Mouse (Mus musculus): Measurements from ENCODE around the gene Zdhhc22. TPM values are rescaled to one million over a fixed set of nuclear protein-coding genes. Genes with fewer than 3 reads are reported as not detected.

Zdhhc22 gene
- polyA plus RNA-seq, 1 experiment = not detected

DNA sequence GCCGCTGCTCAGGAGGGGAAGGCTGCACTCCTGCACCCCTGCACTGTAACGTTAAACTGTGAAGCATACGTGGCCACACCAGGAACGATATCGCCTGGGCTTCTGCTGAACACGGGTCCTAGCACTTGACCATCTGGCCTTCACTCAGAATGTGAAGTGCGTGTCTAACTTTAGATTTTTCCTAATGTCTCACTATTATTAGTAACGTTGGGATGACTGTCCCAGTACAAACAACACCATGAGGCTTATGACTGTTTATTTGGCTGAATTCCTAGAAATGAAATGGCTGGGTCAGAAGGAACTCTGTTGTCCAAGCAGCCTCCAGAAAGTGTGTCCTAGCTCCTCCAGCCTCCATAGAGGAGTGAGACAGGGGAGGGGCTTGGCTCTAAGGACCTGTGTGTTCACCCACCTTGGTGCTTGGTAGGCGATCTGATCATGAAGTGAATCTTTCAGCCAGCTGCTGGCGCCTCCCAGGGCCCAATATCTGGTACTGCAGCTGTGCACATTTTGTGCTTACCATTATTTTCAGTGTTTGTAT, 9.1 kb upstream of the Zdhhc22 start:
- Histone ChIP-seq H3K4me3 (replicated peaks; ENCODE audit: extremely low read depth, low read depth, low read length) (no peak overlapping the region), H3K4me1 (ENCODE audit: control insufficient read depth, insufficient read depth, low read length) (no peaks in the 10 kb centered on the region)
- DNase-seq = no peak
- 47% methylated on average over 10 of the region's 10 CpGs for WGBS
- TF ChIP-seq CTCF (IDR thresholded peaks at IDR 0.05; ENCODE audit: insufficient read depth, low read length) = peak; percentile 20; the same call in 1 of the 2 replicates
- no peak for TF ChIP-seq POLR2A (IDR thresholded peaks at IDR 0.05; ENCODE audit: borderline replicate concordance, extremely low read depth, low read depth, low read length)

- WGBS = 79% methylated on average over 4 of the region's 4 CpGs
- Histone ChIP-seq H3K4me3 (replicated peaks; ENCODE audit: extremely low read depth, low read depth, low read length) (no peak overlapping the region), H3K4me1 (ENCODE audit: control insufficient read depth, insufficient read depth, low read length) (no peaks in the 10 kb centered on the region)
- no peak for DNase-seq
- TF ChIP-seq CTCF (IDR thresholded peaks at IDR 0.05; ENCODE audit: insufficient read depth, low read length) (no peak), POLR2A (IDR thresholded peaks at IDR 0.05; ENCODE audit: borderline replicate concordance, extremely low read depth, low read depth, low read length) (no peak)
Measured at GRCm38 (mm10) chr12:86998699-86999098, 8.5 kb upstream of the Zdhhc22 start.

GRCm38 (mm10) chr12:86995931-86996330, 5.7 kb upstream of the Zdhhc22 start:
- 64% methylated on average over 6 of the region's 6 CpGs for WGBS
- Histone ChIP-seq H3K4me1 (ENCODE audit: control insufficient read depth, insufficient read depth, low read length) (no peaks in the 10 kb centered on the region), H3K4me3 (replicated peaks; ENCODE audit: extremely low read depth, low read depth, low read length) (no peak overlapping the region)
- TF ChIP-seq CTCF (IDR thresholded peaks at IDR 0.05; ENCODE audit: insufficient read depth, low read length) (no peak), POLR2A (IDR thresholded peaks at IDR 0.05; ENCODE audit: borderline replicate concordance, extremely low read depth, low read depth, low read length) (no peak)
- no peak for DNase-seq

- no peaks in the 10 kb centered on the region for H3K4me1 ChIP-seq (ENCODE audit: control insufficient read depth, insufficient read depth, low read length)
- no peak overlapping the region for H3K4me3 ChIP-seq (replicated peaks; ENCODE audit: extremely low read depth, low read depth, low read length)
- no peak for DNase-seq
- 55% methylated on average over 3 of the region's 3 CpGs for WGBS
- TF ChIP-seq CTCF (IDR thresholded peaks at IDR 0.05; ENCODE audit: insufficient read depth, low read length) = no peak
- TF ChIP-seq POLR2A (IDR thresholded peaks at IDR 0.05; ENCODE audit: borderline replicate concordance, extremely low read depth, low read depth, low read length) = no peak
Measured at GRCm38 (mm10) chr12:86994776-86995175, 4.5 kb upstream of the Zdhhc22 start.

GRCm38 (mm10) chr12:86994166-86994565, 3.9 kb upstream of the Zdhhc22 start:
- TF ChIP-seq CTCF (IDR thresholded peaks at IDR 0.05; ENCODE audit: insufficient read depth, low read length) (no peak), POLR2A (IDR thresholded peaks at IDR 0.05; ENCODE audit: borderline replicate concordance, extremely low read depth, low read depth, low read length) (no peak)
- 34% methylated on average over 4 of the region's 4 CpGs for WGBS
- no peak for DNase-seq
- Histone ChIP-seq H3K4me3 (replicated peaks; ENCODE audit: extremely low read depth, low read depth, low read length) (no peak overlapping the region), H3K4me1 (ENCODE audit: control insufficient read depth, insufficient read depth, low read length) (no peaks in the 10 kb centered on the region)

DNA sequence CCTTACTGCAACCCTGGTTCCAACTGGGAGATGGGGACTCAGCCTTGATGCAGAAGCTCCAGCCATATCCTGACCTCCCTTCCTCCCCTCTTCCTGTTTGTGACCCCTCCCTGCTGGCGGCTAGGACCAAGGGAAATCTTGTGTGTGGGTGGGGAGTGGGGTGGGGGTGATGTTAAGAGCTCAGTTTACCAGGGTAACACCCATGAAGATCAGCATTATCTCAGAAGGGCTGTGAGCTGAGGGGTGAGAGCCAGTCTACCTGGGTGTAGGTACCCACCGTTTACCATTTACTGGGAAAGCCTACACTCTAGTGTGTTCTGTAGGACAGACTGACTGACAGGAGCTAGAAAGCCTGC, 503 bp upstream of the Zdhhc22 start:
- no peak for DNase-seq
- H3K4me1 ChIP-seq (ENCODE audit: control insufficient read depth, insufficient read depth, low read length) = no peaks in the 10 kb centered on the region
- TF ChIP-seq POLR2A (IDR thresholded peaks at IDR 0.05; ENCODE audit: borderline replicate concordance, extremely low read depth, low read depth, low read length) = no peak
- no peak overlapping the region for H3K4me3 ChIP-seq (replicated peaks; ENCODE audit: extremely low read depth, low read depth, low read length)
- 43% methylated on average over 2 of the region's 2 CpGs for WGBS

DNA sequence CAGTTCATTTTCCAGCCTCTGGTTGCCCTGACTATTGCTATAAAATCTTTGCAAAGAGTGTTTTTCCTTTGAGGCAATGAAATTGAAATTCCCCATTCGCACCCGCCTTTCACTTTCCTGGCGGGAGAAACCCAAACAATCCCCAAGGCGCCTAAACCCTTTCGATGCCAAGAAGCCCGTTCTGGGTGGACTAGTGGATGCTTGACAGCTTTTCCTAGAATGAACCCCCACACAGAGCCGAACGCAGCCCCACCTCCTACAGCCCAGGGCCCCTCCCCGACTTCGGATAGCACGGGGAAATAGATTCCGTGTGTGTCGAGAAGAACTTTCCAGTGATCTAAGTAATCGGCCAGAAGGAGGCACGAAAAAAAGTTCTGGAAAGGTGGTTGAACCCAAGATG, 852 bp downstream of the Zdhhc22 start:
- no peaks in the 10 kb centered on the region for H3K4me1 ChIP-seq (ENCODE audit: control insufficient read depth, insufficient read depth, low read length)
- TF ChIP-seq POLR2A (IDR thresholded peaks at IDR 0.05; ENCODE audit: borderline replicate concordance, extremely low read depth, low read depth, low read length) (no peak), CTCF (IDR thresholded peaks at IDR 0.05; ENCODE audit: insufficient read depth, low read length) (no peak)
- WGBS = 7% methylated on average over 15 of the region's 15 CpGs
- DNase-seq = no peak
- no peak overlapping the region for H3K4me3 ChIP-seq (replicated peaks; ENCODE audit: extremely low read depth, low read depth, low read length)

GRCm38 (mm10) chr12:86988227-86988626, 2.0 kb downstream of the Zdhhc22 start:
- WGBS = 37% methylated on average over 16 of the region's 16 CpGs
- no peak overlapping the region for H3K4me3 ChIP-seq (replicated peaks; ENCODE audit: extremely low read depth, low read depth, low read length)
- DNase-seq = no peak
- no peak for TF ChIP-seq POLR2A (IDR thresholded peaks at IDR 0.05; ENCODE audit: borderline replicate concordance, extremely low read depth, low read depth, low read length)
- no peak for TF ChIP-seq CTCF (IDR thresholded peaks at IDR 0.05; ENCODE audit: insufficient read depth, low read length)
- H3K4me1 ChIP-seq (ENCODE audit: control insufficient read depth, insufficient read depth, low read length) = no peaks in the 10 kb centered on the region

DNA sequence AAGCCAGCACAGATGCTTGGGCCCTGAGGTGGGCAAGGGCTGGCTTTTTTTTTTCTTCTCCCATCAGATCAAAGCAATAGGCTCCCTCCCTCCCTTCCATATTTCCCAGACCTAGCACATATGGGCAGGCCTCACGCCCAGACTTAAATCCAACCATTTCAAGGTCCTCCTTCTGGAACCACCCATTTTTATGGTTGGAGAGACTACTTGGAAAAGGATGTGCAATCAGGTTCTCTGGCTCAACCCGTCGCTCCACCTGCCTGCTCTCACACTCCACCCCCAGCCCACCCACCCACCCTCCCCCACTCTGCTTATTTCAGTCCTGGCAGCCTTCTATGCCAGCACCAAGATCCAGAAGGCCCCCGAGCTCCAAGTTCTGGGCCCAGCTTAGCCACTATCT, 3.7 kb downstream of the Zdhhc22 start:
- WGBS = 66% methylated on average over 4 of the region's 4 CpGs
- Histone ChIP-seq H3K4me3 (replicated peaks; ENCODE audit: extremely low read depth, low read depth, low read length) (no peak overlapping the region), H3K4me1 (ENCODE audit: control insufficient read depth, insufficient read depth, low read length) (no peaks in the 10 kb centered on the region)
- no peak for DNase-seq
- TF ChIP-seq POLR2A (IDR thresholded peaks at IDR 0.05; ENCODE audit: borderline replicate concordance, extremely low read depth, low read depth, low read length) = no peak
- no peak for TF ChIP-seq CTCF (IDR thresholded peaks at IDR 0.05; ENCODE audit: insufficient read depth, low read length)

DNA sequence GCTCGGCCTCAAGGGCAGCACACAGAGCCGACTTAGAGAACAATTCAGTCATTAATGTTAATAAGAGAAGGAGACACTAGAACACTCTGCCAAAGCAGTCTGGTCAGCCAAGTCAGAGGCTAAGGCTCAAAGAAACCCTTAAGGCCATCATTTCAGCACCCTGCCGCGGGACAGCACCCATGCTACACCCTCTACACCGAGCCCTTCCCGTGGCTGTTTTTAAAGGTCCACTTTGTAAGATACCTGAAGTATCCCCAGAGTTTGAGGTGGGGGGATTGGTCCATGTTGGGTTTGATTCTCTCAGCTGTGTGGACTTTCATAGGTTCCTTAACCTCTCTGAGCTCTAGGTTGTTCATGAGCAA, 6.1 kb downstream of the Zdhhc22 start:
- no peak for TF ChIP-seq POLR2A (IDR thresholded peaks at IDR 0.05; ENCODE audit: borderline replicate concordance, extremely low read depth, low read depth, low read length)
- TF ChIP-seq CTCF (IDR thresholded peaks at IDR 0.05; ENCODE audit: insufficient read depth, low read length) = no peak
- Histone ChIP-seq H3K4me3 (replicated peaks; ENCODE audit: extremely low read depth, low read depth, low read length) (no peak overlapping the region), H3K4me1 (ENCODE audit: control insufficient read depth, insufficient read depth, low read length) (no peaks in the 10 kb centered on the region)
- WGBS = 4% methylated on average over 6 of the region's 6 CpGs
- no peak for DNase-seq
